Mouse (Mus musculus) left cerebral cortex, adult 11 months (tissue): Measurements from ENCODE around the gene Ankrd63.

Experiments used
- DNase-seq: peaks from one replicate; pipeline ENCODE4 v3.0.0; 2022; ENCODE audit warnings: low spot score

Gene Ankrd63

GRCm38 (mm10) chr2:118693370-118693966, 10.3 kb downstream of the Ankrd63 start:
- no peak for DNase-seq

- DNase-seq = no peak
These were observed 13.9 kb downstream of the Ankrd63 start for GRCm38 (mm10) chr2:118689875-118690274.

- DNase-seq = no peak
These were observed 16.0 kb downstream of the Ankrd63 start for GRCm38 (mm10) chr2:118687791-118688190.

GRCm38 (mm10) chr2:118686693-118687092, 17.1 kb downstream of the Ankrd63 start:
- DNase-seq = no peak

- no peak for DNase-seq
These were observed 18.7 kb downstream of the Ankrd63 start for GRCm38 (mm10) chr2:118685088-118685487.

GRCm38 (mm10) chr2:118682544-118683260, 21.1 kb downstream of the Ankrd63 start:
- no peak for DNase-seq

- DNase-seq = no peak
These were observed 22.8 kb downstream of the Ankrd63 start for GRCm38 (mm10) chr2:118680926-118681325.

- DNase-seq = no peak
These were observed 24.2 kb downstream of the Ankrd63 start for GRCm38 (mm10) chr2:118679577-118679976.

- no peak for DNase-seq
These were observed 25.9 kb downstream of the Ankrd63 start for GRCm38 (mm10) chr2:118677817-118678216.

- DNase-seq = no peak
These were observed 26.7 kb downstream of the Ankrd63 start for GRCm38 (mm10) chr2:118676839-118677741.

- DNase-seq = no peak
These were observed 29.3 kb downstream of the Ankrd63 start for GRCm38 (mm10) chr2:118674500-118674899.

GRCm38 (mm10) chr2:118673686-118674465, 29.9 kb downstream of the Ankrd63 start:
- no peak for DNase-seq

- DNase-seq = no peak
These were observed 32.0 kb downstream of the Ankrd63 start for GRCm38 (mm10) chr2:118671728-118672127.

- DNase-seq = no peak
These were observed 34.0 kb downstream of the Ankrd63 start for GRCm38 (mm10) chr2:118669785-118670184.

GRCm38 (mm10) chr2:118669245-118669644, 34.5 kb downstream of the Ankrd63 start:
- no peak for DNase-seq

GRCm38 (mm10) chr2:118667181-118667580, 36.6 kb downstream of the Ankrd63 start:
- DNase-seq = no peak

- DNase-seq = no peak
These were observed 38.1 kb downstream of the Ankrd63 start for GRCm38 (mm10) chr2:118665616-118666015.

- no peak for DNase-seq
These were observed 38.7 kb downstream of the Ankrd63 start for GRCm38 (mm10) chr2:118664975-118665516.

- no peak for DNase-seq
These were observed 39.7 kb downstream of the Ankrd63 start for GRCm38 (mm10) chr2:118663804-118664766.
